In the genomic region with DNA sequence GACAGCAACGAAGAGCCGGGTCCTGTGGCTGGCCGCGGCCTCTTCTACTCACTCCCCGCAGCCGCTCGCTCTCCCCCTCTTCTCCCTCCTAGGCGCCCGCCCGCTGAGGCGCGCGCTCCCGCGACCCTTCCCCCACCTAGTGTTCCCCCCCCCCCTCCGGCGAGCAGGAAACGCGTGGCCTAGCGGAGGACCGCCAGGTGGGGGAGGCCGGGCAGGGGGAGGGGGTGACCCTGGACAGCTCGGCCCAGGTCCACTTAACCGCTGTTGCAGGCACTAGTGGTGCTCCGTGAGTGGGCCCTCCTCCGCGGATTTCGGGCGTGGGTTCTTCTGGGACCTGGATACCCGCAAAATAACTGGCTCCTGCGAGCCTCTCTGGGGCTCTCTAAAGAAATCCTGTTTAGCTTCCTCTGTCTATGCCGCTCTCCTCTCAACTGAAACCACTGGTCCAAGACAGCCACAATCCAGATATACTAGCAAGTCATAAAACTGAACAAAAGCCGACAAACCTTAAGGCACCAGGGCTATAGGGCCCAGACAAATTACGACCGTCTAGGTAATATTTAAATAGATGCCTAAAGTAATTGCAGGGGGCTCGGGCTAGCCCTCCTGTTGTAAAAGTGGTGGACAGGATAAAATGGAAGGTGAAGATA, we compare ENCODE assay signal across 9 mouse cellular contexts. TPM values are rescaled to one million over a fixed set of nuclear protein-coding genes. Genes with fewer than 3 reads are reported as not detected.
DNase-seq lines count a peak whose midpoint lies in the region; ATAC-seq and TF ChIP-seq lines count a peak whose summit lies in the region.
"Had no signal": no experiment of that assay in that cellular context is flagged by ENCODE, and none has a peak within 500 bp of the region (broad histone marks: within the 10 kb centered on the region; RNA-seq: fewer than 3 reads in every experiment).

A gene (minus strand): TSS at position 574 of the 650 bp plus-strand sequence.

- H3K4me2 ChIP-seq in heart, embryonic 15.5 days = no peak within 1 kb of the TSS
- no peak within 1 kb of the TSS for H3K4me2 ChIP-seq in heart, postnatal 0 days (ENCODE audit: low read depth, low read length)
- no peak within 1 kb of the TSS for H3K4me2 ChIP-seq in midbrain, postnatal 0 days (ENCODE audit: low read depth, low read length, poor library complexity, severe bottlenecking)

- no peak for TF ChIP-seq EP300 in heart, postnatal 0 days (IDR thresholded peaks at IDR 0.05; ENCODE audit: low read depth)

- H3K36me3 ChIP-seq in heart, embryonic 15.5 days = no peaks in the 10 kb centered on the region
- H3K36me3 ChIP-seq in heart, postnatal 0 days (replicated peaks; ENCODE audit: control insufficient read depth, insufficient read depth, low read length) = no peaks in the 10 kb centered on the region
- H3K36me3 ChIP-seq in limb, embryonic 10.5 days = peaks cover 58% of the 10 kb centered on the region
- no peaks in the 10 kb centered on the region for H3K36me3 ChIP-seq in midbrain, postnatal 0 days (ENCODE audit: insufficient read depth, low read length)

- peaks cover 96% of the 10 kb centered on the region for H3K27me3 ChIP-seq in heart, embryonic 15.5 days
- H3K27me3 ChIP-seq in heart, postnatal 0 days (ENCODE audit: control insufficient read depth, insufficient read depth, low read length) = peaks cover 98% of the 10 kb centered on the region
- peaks cover 40% of the 10 kb centered on the region for H3K27me3 ChIP-seq in limb, embryonic 10.5 days (ENCODE audit: low read depth, poor library complexity, severe bottlenecking)
- H3K27me3 ChIP-seq in midbrain, postnatal 0 days (ENCODE audit: insufficient read depth, low read length) = peaks cover 90% of the 10 kb centered on the region

- H3K9me3 ChIP-seq in heart, embryonic 15.5 days (replicated peaks) = no peaks in the 10 kb centered on the region
- no peaks in the 10 kb centered on the region for H3K9me3 ChIP-seq in heart, postnatal 0 days (replicated peaks; ENCODE audit: control insufficient read depth, low read length)
- no peaks in the 10 kb centered on the region for H3K9me3 ChIP-seq in limb, embryonic 10.5 days (replicated peaks)
- H3K9me3 ChIP-seq in midbrain, postnatal 0 days (ENCODE audit: low read length) = no peaks in the 10 kb centered on the region

- intact Hi-C loops in heart, postnatal 14 days (cut with DNase I) = no loop called here

- no peak within 1 kb of the TSS for H3K9ac ChIP-seq in heart, embryonic 15.5 days
- H3K9ac ChIP-seq in heart, postnatal 0 days (replicated peaks; ENCODE audit: low read depth, low read length) = no peak within 1 kb of the TSS
- no peak within 1 kb of the TSS for H3K9ac ChIP-seq in midbrain, postnatal 0 days (replicated peaks; ENCODE audit: low read length, poor library complexity, severe bottlenecking)

- peaks cover 17% of the 10 kb centered on the region for H3K4me1 ChIP-seq in heart, embryonic 15.5 days (replicated peaks)
- no peaks in the 10 kb centered on the region for H3K4me1 ChIP-seq in heart, postnatal 0 days (ENCODE audit: control insufficient read depth, insufficient read depth)
- peaks cover 26% of the 10 kb centered on the region for H3K4me1 ChIP-seq in limb, embryonic 10.5 days
- no peaks in the 10 kb centered on the region for H3K4me1 ChIP-seq in midbrain, postnatal 0 days (ENCODE audit: insufficient read depth, low read length)

- no peak within 1 kb of the TSS for H3K27ac ChIP-seq in heart, embryonic 15.5 days
- no peak within 1 kb of the TSS for H3K27ac ChIP-seq in heart, postnatal 0 days (ENCODE audit: low read depth)
- H3K27ac ChIP-seq in limb, embryonic 10.5 days = peak within 1 kb of the TSS; percentile 99
- H3K27ac ChIP-seq in midbrain, postnatal 0 days (ENCODE audit: low read depth, low read length) = no peak within 1 kb of the TSS

- ATAC-seq in heart, embryonic 15.5 days (replicated peaks; ENCODE audit: insufficient number of reproducible peaks, insufficient read depth, low FRiP score, low read depth) = no peak
- no peak for ATAC-seq in heart, postnatal 0 days (ENCODE audit: insufficient read depth, low read depth)
- no peak for ATAC-seq in midbrain, postnatal 0 days (ENCODE audit: low FRiP score)

- no peak for DNase-seq in heart, postnatal 14 days
- peak; percentile 50 for DNase-seq in ES-CJ7 (ENCODE audit: low read depth, low spot score)
- DNase-seq in heart, postnatal 0 days (ENCODE audit: low spot score) = no peak
- DNase-seq in limb, embryonic 10.5 days (ENCODE audit: low spot score) = peak; percentile 93
- DNase-seq in T-cell, adult 2 months (ENCODE audit: low spot score) = no peak
- no peak for DNase-seq in frontal cortex, postnatal 14 days (ENCODE audit: low spot score in 2 of 2)
- no peak for DNase-seq in midbrain, postnatal 0 days (ENCODE audit: low spot score)

- 1% methylated on average over 32 of the region's 36 CpGs for WGBS in heart, embryonic 15.5 days
- 4% methylated on average over 19 of the region's 36 CpGs for WGBS in heart, postnatal 0 days
- under 1% methylated on average over 28 of the region's 36 CpGs for WGBS in limb, embryonic 10.5 days
- WGBS in midbrain, postnatal 0 days = under 1% methylated on average over 24 of the region's 36 CpGs

- no peak for TF ChIP-seq CTCF in heart, postnatal 0 days (IDR thresholded peaks at IDR 0.05; ENCODE audit: low read depth)
- no peak for TF ChIP-seq CTCF in midbrain, postnatal 0 days (IDR thresholded peaks at IDR 0.05)

- H3K4me3 ChIP-seq in heart, embryonic 15.5 days = peak within 1 kb of the TSS; percentile 5; the same call in 1 of the 2 replicates
- H3K4me3 ChIP-seq in heart, postnatal 0 days (ENCODE audit: low read depth, low read length) = peak within 1 kb of the TSS; percentile 15
- peak within 1 kb of the TSS; percentile 90 for H3K4me3 ChIP-seq in limb, embryonic 10.5 days
- no peak within 1 kb of the TSS for H3K4me3 ChIP-seq in midbrain, postnatal 0 days (ENCODE audit: low read depth, low read length)

RNA-seq across cellular contexts. Expression of the gene that starts here (rescaled TPM):
- polyA plus RNA-seq in heart, embryonic 15.5 days (2015; fragmentation: Nextera tagmentation; extraction: Ambion mirVana) = 0.13 and 0.24 TPM in 2 replicates
- total RNA-seq in heart, postnatal 14 days (2021) = not detected
- 0.19 TPM in 1 of 2 replicates, not detected in the other for total RNA-seq in heart, postnatal 0 days (2014; rRNA removed; ENCODE audit: low replicate concordance)
- polyA plus RNA-seq in heart, postnatal 0 days (2015; fragmentation: Nextera tagmentation; extraction: Ambion mirVana) = not detected in 2 replicates
- polyA plus RNA-seq in limb, embryonic 10.5 days (2016; fragmentation: Nextera tagmentation; extraction: Ambion mirVana) = 95.7 and 123 TPM in 2 replicates
- total RNA-seq in midbrain, postnatal 0 days (2014; rRNA removed) = not detected in 2 replicates
- not detected in 2 replicates for polyA plus RNA-seq in midbrain, postnatal 0 days (2015; fragmentation: Nextera tagmentation; extraction: Ambion mirVana)
- total RNA-seq: layer of hippocampus, adult 18-20 months had no signal

Comparison
In these comparisons a context has a peak if more than half of its experiments do, and no peak if none do; other contexts are left out.
1. RNA of the gene that starts here (polyA plus RNA-seq): 95.7 to 123 TPM in limb, embryonic 10.5 days; 0.13 to 0.24 TPM in heart, embryonic 15.5 days, not detected in heart, postnatal 0 days and not detected in midbrain, postnatal 0 days; every median in the first group is over 10 times any median in the second.
2. DNase-seq: peak in ES-CJ7 (single experiment) and limb, embryonic 10.5 days (single experiment); none in heart, postnatal 14 days (0 of 2), heart, postnatal 0 days (single experiment), T-cell, adult 2 months (single experiment), frontal cortex, postnatal 14 days (0 of 2) and midbrain, postnatal 0 days (single experiment).